Mouse (Mus musculus): ENCODE data around the gene Rfx8.

- TF ChIP-seq CTCF (IDR thresholded peaks at IDR 0.05; ENCODE audit: extremely low read depth, insufficient read depth, insufficient read length, insufficient replicate concordance) (no peak), POLR2A (IDR thresholded peaks at IDR 0.05; ENCODE audit: low read depth, low read length) (no peak)
Observed at GRCm38 (mm10) chr1:39730868-39731267, 10.1 kb upstream of the Rfx8 start.
